Mouse (Mus musculus): ENCODE measurements at regions not wholly inside any gene's neighbourhood (a gene's known extent, or its start where the extent isn't known, plus 50 kb on each side); places are given as distances from the start of the nearest gene placed in this dataset.
A peak's percentile ranks its signal among the peaks of the same experiment; 100 is the strongest.

DNA sequence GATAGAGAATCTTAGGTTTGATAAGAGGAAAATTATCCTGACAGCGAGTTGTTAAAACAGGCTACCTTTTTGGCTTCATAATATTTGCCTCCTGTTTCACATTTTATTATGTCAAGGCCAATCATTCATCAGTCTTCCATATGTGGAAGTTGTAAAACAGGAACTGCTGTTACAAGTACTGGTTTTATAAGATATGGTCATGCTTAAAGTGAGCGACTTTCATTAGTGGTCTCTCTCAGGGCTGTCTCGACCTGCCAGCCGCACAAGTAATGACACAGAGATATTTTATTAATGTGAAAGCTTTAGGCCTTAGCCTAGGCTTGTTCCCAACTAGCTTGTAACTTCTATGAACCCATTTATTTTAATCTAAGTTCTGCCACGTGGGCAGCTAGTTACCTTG lies 346.3 kb upstream of the Nudt12 start:
- no peak overlapping the region for H3K4me3 ChIP-seq (ENCODE audit: low read depth, low read length)
- H3K9ac ChIP-seq (ENCODE audit: low read depth, low read length), result no peak overlapping the region
- H3K4me1 ChIP-seq (replicated peaks; ENCODE audit: control insufficient read depth, insufficient read depth, low read length), result no peaks in the 10 kb centered on the region
- 59% methylated on average over 5 of the region's 5 CpGs for WGBS
- TF ChIP-seq CTCF (IDR thresholded peaks at IDR 0.05; ENCODE audit: low read depth), result no peak
- ATAC-seq, result no peak
- no peaks in the 10 kb centered on the region for H3K36me3 ChIP-seq (ENCODE audit: control insufficient read depth, insufficient read depth)
- H3K27me3 ChIP-seq (replicated peaks; ENCODE audit: control insufficient read depth, insufficient read depth, low read length), result no peaks in the 10 kb centered on the region
- H3K27ac ChIP-seq (ENCODE audit: low read depth, low read length), result no peak overlapping the region
- no peaks in the 10 kb centered on the region for H3K9me3 ChIP-seq (ENCODE audit: control insufficient read depth)
- no peak overlapping the region for H3K4me2 ChIP-seq (replicated peaks; ENCODE audit: low read depth)

DNA sequence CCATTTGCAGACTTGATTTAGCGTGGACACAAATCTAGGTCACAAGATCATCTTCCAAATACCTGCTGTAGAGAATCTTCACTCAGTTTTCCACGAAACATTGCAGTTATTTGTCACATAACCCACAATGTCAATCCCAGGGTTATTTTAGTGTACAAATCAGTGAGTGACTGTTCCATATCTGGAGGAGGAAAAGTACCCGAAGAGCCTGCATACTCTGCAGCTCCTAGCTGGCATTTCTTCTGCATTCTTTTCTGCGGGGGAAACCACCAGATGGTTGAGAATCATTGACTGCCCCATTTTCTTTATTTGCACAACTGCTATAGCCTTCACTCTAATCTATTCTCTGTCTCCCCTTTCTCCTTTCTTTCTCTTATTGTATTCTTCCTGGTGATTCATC lies 332.4 kb upstream of the Nudt12 start:
- no peak for ATAC-seq
- H3K27ac ChIP-seq (ENCODE audit: low read depth, low read length), result no peak overlapping the region
- H3K9ac ChIP-seq (ENCODE audit: low read depth, low read length), result no peak overlapping the region
- no peak overlapping the region for H3K4me2 ChIP-seq (replicated peaks; ENCODE audit: low read depth)
- H3K9me3 ChIP-seq (ENCODE audit: control insufficient read depth), result no peaks in the 10 kb centered on the region
- H3K4me1 ChIP-seq (replicated peaks; ENCODE audit: control insufficient read depth, insufficient read depth, low read length), result no peaks in the 10 kb centered on the region
- H3K36me3 ChIP-seq (ENCODE audit: control insufficient read depth, insufficient read depth), result no peaks in the 10 kb centered on the region
- WGBS, result 69% methylated on average over 4 of the region's 4 CpGs
- H3K4me3 ChIP-seq (ENCODE audit: low read depth, low read length), result no peak overlapping the region
- no peaks in the 10 kb centered on the region for H3K27me3 ChIP-seq (replicated peaks; ENCODE audit: control insufficient read depth, insufficient read depth, low read length)
- TF ChIP-seq CTCF (IDR thresholded peaks at IDR 0.05; ENCODE audit: low read depth), result no peak

DNA sequence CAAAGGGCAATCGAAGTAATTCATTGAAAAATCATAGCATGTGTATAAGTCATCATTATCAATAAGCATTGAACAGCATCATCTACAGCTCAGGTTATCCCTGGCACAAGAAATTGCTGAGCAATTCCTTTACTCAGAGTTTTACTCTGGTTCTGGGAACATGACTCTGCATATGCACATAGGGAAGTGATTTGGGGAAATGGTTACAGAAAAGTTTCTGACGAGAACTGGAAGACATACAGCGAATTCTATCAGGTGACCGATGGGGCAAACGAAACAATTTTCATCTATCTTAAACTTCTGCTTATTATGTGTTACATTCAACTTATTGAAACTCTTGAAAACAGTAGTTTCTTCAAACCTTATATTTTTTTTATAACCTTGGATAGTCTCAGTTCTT lies 284.8 kb upstream of the Nudt12 start:
- H3K27ac ChIP-seq (ENCODE audit: low read depth, low read length), result no peak overlapping the region
- no peaks in the 10 kb centered on the region for H3K9me3 ChIP-seq (ENCODE audit: control insufficient read depth)
- H3K4me3 ChIP-seq (ENCODE audit: low read depth, low read length), result no peak overlapping the region
- WGBS, result 84% methylated on average over 5 of the region's 5 CpGs
- no peak for ATAC-seq
- no peaks in the 10 kb centered on the region for H3K27me3 ChIP-seq (replicated peaks; ENCODE audit: control insufficient read depth, insufficient read depth, low read length)
- H3K9ac ChIP-seq (ENCODE audit: low read depth, low read length), result no peak overlapping the region
- H3K4me2 ChIP-seq (replicated peaks; ENCODE audit: low read depth), result no peak overlapping the region
- no peaks in the 10 kb centered on the region for H3K36me3 ChIP-seq (ENCODE audit: control insufficient read depth, insufficient read depth)
- no peaks in the 10 kb centered on the region for H3K4me1 ChIP-seq (replicated peaks; ENCODE audit: control insufficient read depth, insufficient read depth, low read length)
- no peak for TF ChIP-seq CTCF (IDR thresholded peaks at IDR 0.05; ENCODE audit: low read depth)

DNA sequence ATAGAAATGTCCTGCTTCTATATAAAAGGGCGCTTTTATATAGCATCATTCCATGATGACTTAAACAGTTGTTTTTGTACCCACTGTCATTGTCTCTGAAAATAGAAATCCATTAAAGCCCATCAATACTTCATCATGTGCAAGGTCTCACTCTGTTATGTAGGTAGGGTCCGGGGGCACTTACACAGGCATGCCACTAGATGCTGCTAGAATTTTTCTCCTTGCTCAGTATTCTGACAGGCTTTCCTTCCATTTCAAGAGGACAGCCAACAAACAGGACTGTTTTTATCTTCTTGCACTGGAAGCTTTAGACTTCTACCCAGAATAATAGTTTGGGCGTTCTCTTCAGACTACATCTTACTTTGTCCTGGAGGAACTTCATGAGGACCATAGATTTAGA lies 268.2 kb upstream of the Nudt12 start:
- no peak for ATAC-seq

DNA sequence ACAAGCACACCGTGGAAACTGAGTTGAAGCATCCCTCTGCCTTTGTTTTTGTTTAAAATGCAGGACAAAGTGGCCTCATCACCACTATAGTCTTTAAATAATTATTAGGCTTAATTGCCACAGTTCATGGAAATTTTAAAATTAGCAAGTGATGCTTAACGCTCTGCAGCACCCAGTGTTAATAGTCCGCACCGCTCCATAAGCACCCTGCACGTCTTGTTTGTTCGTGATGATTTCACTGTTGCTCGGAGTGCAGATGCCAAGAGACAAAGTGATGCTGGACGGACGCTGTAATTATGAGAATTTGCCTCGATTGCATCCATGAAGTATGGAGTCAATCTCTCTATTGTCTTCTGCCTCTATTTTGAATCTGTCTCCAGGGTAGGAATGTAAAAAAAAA lies 266.6 kb upstream of the Nudt12 start:
- ATAC-seq, result no peak
- TF ChIP-seq CTCF (IDR thresholded peaks at IDR 0.05; ENCODE audit: low read depth), result no peak

More for the DNA sequence above, 268.2 kb upstream of the Nudt12 start:
- H3K9ac ChIP-seq (ENCODE audit: low read depth, low read length), result no peak overlapping the region
- no peaks in the 10 kb centered on the region for H3K9me3 ChIP-seq (ENCODE audit: control insufficient read depth)
- H3K4me3 ChIP-seq (ENCODE audit: low read depth, low read length), result no peak overlapping the region
- no peaks in the 10 kb centered on the region for H3K4me1 ChIP-seq (replicated peaks; ENCODE audit: control insufficient read depth, insufficient read depth, low read length)
- no peak overlapping the region for H3K4me2 ChIP-seq (replicated peaks; ENCODE audit: low read depth)
- no peaks in the 10 kb centered on the region for H3K27me3 ChIP-seq (replicated peaks; ENCODE audit: control insufficient read depth, insufficient read depth, low read length)
- no peak overlapping the region for H3K27ac ChIP-seq (ENCODE audit: low read depth, low read length)
- no peaks in the 10 kb centered on the region for H3K36me3 ChIP-seq (ENCODE audit: control insufficient read depth, insufficient read depth)
- peak; percentile 63 for TF ChIP-seq CTCF (IDR thresholded peaks at IDR 0.05; ENCODE audit: low read depth)
- WGBS, result 58% methylated on average over 3 of the region's 3 CpGs

DNA sequence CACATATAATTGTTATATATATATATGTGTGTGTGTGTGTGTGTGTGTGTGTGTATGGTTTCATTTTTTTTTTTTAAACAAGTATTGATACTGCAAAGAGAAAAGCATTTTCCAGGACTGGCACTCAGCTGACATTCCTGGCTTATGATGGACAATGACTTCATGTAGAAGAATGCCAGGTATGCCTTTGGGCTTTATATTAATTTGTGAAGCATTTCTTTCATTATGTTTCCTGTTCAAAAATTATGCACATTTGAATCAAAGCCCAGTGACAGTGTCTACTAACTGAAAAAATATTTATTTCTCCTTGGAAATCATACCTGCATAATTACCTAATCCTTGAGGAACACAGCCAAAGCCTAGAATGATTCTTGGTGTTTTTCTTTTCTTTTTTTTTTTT lies 256.4 kb upstream of the Nudt12 start:
- Histone ChIP-seq H3K4me3 (ENCODE audit: low read depth, low read length) (no peak overlapping the region), H3K9ac (ENCODE audit: low read depth, low read length) (no peak overlapping the region), H3K9me3 (ENCODE audit: control insufficient read depth) (no peaks in the 10 kb centered on the region), H3K36me3 (ENCODE audit: control insufficient read depth, insufficient read depth) (no peaks in the 10 kb centered on the region), H3K27ac (ENCODE audit: low read depth, low read length) (no peak overlapping the region), H3K4me2 (replicated peaks; ENCODE audit: low read depth) (no peak overlapping the region), H3K4me1 (replicated peaks; ENCODE audit: control insufficient read depth, insufficient read depth, low read length) (no peaks in the 10 kb centered on the region), H3K27me3 (replicated peaks; ENCODE audit: control insufficient read depth, insufficient read depth, low read length) (no peaks in the 10 kb centered on the region)
- ATAC-seq, result no peak
- TF ChIP-seq CTCF (IDR thresholded peaks at IDR 0.05; ENCODE audit: low read depth), result no peak

More for the DNA sequence above, 266.6 kb upstream of the Nudt12 start:
- no peaks in the 10 kb centered on the region for H3K36me3 ChIP-seq (ENCODE audit: control insufficient read depth, insufficient read depth)
- no peak overlapping the region for H3K4me3 ChIP-seq (ENCODE audit: low read depth, low read length)
- H3K9ac ChIP-seq (ENCODE audit: low read depth, low read length), result no peak overlapping the region
- no peak overlapping the region for H3K4me2 ChIP-seq (replicated peaks; ENCODE audit: low read depth)
- H3K9me3 ChIP-seq (ENCODE audit: control insufficient read depth), result no peaks in the 10 kb centered on the region
- no peak overlapping the region for H3K27ac ChIP-seq (ENCODE audit: low read depth, low read length)
- 86% methylated on average over 10 of the region's 10 CpGs for WGBS
- no peaks in the 10 kb centered on the region for H3K4me1 ChIP-seq (replicated peaks; ENCODE audit: control insufficient read depth, insufficient read depth, low read length)
- no peaks in the 10 kb centered on the region for H3K27me3 ChIP-seq (replicated peaks; ENCODE audit: control insufficient read depth, insufficient read depth, low read length)

DNA sequence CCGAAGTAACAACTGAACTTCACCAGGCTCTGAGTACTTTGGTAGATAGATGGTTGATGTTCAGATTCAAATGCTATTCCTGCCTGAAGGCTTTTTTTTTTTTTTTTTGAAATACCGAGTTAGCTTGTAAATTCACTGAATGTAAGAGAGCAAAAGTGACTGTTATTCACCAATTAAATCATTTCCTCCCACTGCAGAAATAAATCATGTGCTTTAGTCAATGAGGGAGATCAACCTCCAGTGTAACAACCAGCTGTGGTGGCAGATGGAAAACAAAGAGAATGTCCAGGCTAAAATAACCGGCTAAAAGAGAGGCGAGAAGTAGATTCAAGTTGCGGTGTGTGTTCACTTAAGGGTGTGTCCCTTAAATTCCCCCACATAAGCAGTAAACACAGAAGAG lies 235.8 kb upstream of the Nudt12 start:
- Histone ChIP-seq H3K4me2 (replicated peaks; ENCODE audit: low read depth) (no peak overlapping the region), H3K27ac (ENCODE audit: low read depth, low read length) (no peak overlapping the region), H3K4me3 (ENCODE audit: low read depth, low read length) (no peak overlapping the region), H3K9me3 (ENCODE audit: control insufficient read depth) (no peaks in the 10 kb centered on the region), H3K27me3 (replicated peaks; ENCODE audit: control insufficient read depth, insufficient read depth, low read length) (no peaks in the 10 kb centered on the region), H3K4me1 (replicated peaks; ENCODE audit: control insufficient read depth, insufficient read depth, low read length) (no peaks in the 10 kb centered on the region), H3K36me3 (ENCODE audit: control insufficient read depth, insufficient read depth) (no peaks in the 10 kb centered on the region), H3K9ac (ENCODE audit: low read depth, low read length) (no peak overlapping the region)
- no peak for TF ChIP-seq CTCF (IDR thresholded peaks at IDR 0.05; ENCODE audit: low read depth)
- ATAC-seq, result no peak
- 75% methylated on average over 5 of the region's 5 CpGs for WGBS

Data from intestine, postnatal 0 days (tissue).